Mouse (Mus musculus) spleen, postnatal 4 days (tissue): Measurements from ENCODE around the gene Dcun1d1.
A peak's percentile ranks its signal among the peaks of the same experiment; 100 is the strongest.

Experiments
- DNase-seq, 2 experiments: peaks; one replicate each; pipeline ENCODE4 v3.0.0; 2022; ENCODE audit warnings: low spot score in 2 of 2

The Dcun1d1 gene

DNA sequence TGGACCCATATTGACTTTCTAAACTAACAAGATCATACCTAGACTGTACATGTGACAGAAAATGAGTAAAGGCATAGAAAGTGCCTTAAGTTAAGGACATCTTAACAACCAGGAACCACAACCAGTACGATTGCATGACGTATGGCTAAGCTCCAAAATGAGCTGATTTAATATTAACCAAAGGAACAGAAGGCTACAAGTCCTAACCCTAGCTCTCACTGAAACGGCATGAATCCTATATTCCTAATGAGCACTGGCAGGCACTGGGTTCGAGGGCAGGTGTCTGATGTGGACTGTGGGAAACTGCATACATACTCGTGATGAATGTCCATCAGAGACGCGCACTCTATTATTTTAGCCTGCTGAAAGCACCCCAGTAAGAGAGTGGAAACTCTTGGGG, 5.9 kb downstream of the Dcun1d1 start:
- no peak for DNase-seq

DNA sequence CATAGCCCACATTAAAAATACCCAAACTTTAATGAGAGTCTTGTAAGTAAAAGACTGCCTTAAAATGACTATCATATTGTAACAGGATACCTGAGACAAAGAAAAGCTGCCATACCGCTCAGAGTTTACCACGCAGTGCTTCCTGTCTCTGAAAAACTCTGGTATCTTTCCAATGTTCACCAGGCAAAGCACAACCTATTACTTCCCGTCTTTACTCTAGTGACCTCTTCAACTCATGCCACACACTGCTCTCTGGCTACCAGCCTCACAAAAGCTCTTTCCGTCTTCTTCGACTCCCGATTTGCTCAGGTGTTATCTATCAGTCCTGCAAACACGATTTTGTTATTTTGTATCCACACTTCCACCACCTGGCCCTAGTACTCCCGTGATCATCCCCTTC, 7.4 kb downstream of the Dcun1d1 start:
- no peak for DNase-seq

DNA sequence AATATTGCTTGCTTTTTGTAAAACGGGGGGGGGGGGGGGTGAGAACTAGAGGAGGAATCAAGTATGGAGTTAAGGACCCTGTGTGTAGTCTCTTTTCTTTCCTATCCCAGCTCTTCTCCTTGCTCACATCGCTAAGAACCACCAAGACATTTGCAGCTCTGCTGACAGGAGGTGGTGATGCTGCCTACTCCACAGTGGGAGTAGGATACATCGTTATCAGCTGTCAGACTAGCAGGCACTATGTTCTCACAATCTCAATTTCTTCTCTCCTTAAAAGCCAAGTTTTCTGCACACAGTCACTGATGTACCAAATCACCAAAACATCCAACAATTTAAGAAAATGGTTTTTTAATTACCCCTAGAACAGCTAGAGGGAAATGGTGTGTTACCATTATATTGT, 7.8 kb downstream of the Dcun1d1 start:
- DNase-seq: no peak

GRCm38 (mm10) chr3:35925852-35926251, 11.4 kb downstream of the Dcun1d1 start:
- no peak for DNase-seq

DNA sequence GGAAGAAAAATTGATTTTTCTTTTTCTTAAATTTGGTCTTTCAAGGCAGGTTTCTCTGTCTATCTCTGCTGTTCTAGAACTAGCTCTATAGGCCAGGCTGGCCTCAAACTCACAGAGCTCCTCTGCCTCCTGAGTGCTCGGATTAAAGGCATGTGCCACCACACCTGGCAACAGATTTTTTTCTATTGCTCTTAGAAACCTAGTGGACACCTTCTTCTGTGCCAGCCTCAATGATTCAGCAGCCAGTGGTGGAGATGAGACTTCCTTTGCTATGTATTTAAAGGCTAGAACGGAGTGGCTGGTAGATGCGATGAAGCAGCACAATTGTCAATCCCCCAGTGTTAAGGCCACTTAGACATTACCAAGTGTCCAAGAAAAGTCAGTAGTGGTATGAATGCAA, 13.2 kb downstream of the Dcun1d1 start:
- peak; percentile 50 to 71 for DNase-seq

DNA sequence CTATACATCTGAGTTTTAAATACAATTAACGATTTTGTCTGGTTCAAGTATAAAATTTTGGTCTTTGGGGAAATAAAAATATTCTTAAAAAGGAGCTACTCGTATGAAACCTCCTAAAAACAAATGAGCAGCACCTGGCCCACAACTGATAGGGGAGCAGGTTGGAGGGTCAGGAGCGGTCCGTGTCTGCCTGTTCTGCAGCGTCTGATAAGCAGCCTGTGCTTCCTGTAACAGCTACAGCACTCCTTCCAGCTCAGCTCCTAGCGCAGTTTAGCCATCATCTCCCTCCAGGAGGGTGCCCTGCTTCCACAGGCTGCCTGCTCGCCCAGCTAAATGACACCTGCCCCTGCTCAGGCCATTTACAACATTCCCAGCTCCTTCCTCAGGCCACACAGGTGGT, 13.8 kb downstream of the Dcun1d1 start:
- DNase-seq: peak; percentile 75 to 83

DNA sequence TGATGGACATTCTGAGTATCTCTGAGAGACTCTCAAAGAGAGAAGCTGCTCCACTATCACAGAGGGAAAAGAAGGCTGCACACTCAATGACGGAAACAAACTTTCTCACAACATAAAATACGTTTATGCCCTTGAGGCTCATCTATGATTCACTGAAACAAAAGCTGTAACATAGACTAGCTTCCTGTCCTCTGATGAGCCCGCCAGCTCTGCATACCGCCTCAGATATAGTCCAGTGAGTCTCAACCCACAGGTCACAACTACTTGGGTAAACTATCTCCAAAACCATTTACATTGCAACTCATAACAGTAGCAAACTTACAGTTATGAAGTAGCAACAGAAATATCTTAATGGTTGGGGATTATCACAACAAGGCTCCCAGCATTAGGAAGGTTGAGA, 14.7 kb downstream of the Dcun1d1 start:
- no peak for DNase-seq

DNA sequence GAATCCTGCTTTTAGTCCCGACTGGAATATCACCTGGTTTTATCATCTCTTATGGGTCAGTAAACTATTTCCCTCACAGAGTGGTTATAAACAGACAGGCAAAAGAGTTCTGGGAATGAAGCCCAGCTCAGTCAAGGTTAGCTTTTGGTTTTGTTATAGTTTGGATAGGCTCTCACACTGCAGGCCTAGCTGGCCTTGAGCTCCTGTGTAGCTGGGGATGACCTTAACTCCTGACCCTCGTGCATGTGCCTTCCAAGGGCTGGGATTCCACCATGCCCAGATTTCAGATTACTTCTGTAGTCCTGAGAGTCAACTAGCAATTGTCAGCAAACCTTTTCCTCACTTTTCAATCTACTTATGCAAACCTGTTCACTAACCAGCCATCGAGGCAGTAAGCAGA, 19.0 kb downstream of the Dcun1d1 start:
- DNase-seq: no peak

GRCm38 (mm10) chr3:35908982-35909680, 28.1 kb downstream of the Dcun1d1 start:
- no peak for DNase-seq

GRCm38 (mm10) chr3:35900555-35901204, 36.6 kb downstream of the Dcun1d1 start:
- DNase-seq: no peak

DNA sequence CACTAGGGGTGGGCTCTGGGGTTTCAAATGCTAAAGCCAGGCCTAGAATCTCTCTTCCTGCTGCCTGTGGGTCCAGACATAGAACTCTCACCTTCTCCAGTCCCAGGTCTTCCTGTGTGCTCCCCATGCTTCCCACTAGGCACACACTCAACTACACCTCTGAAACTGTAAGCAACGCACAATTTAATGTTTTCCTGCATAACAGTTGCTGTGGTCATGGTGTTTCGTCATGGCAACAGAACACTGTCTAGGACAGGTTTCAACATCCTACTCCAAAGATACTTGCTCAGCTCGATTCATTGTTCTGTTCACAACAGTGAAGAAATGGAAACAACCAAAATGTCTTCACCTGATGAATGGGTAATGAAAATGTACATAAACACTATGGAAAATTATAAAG, 38.1 kb downstream of the Dcun1d1 start:
- DNase-seq: no peak

DNA sequence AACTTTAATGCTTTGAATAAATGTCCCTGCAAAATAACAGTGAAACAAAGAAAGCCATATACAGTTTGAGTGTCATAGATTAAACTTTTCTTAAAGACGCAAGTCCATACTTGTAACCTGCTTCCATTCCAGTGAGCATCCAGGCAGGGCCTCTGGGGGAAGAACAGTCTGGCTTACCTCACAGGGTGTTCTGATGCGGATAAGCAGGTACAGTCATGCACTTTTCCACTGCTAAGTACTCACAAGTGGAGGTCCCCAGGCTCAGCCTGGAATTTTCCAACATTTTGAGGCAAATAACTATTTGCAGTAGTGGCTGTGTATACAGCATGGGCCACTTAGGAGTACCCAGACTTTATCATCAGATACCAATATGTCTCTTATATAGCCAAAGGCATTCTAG, 39.3 kb downstream of the Dcun1d1 start:
- DNase-seq: no peak

DNA sequence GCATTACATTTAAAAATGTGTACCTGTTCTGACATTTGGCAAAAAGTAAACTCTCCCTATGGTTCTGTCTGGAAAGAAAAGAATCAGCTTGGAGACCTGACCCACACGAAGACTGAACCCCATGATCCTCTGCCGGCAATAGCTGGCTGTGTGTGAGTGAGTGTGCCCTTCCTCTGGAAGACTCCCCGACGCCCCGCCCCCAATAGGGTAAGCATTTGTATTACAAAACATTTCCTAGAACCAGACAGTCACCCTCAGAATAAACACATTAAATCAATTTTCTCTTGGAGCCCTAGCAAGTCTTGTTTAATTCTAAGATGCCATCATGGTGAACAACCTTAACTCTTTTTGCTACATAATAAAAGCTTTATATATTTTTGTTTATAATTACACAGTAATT, 44.1 kb downstream of the Dcun1d1 start:
- no peak for DNase-seq

GRCm38 (mm10) chr3:35891123-35891522, 46.1 kb downstream of the Dcun1d1 start:
- DNase-seq: no peak

DNA sequence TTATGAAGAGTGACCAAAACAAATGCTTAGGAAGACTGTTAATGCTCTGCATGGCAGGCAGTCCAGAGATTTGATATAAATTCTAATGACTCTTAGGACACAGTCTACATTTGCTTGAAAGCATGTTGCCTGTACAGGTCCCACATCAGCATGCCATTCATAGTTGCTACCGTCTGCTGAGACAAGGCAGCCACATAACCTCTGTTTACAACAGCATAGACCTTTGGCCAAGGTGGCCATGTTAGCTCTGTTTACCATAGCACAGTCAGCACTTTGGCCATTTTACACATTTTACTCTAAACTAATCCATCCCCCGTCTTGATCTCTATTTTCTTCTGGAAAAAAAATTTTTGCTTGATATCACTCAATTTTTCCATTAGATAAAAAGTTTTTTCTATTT, 47.7 kb downstream of the Dcun1d1 start:
- no peak for DNase-seq

GRCm38 (mm10) chr3:35883267-35883666, 54.0 kb downstream of the Dcun1d1 start:
- no peak for DNase-seq

- DNase-seq: no peak
These were observed 87.9 kb downstream of the Dcun1d1 start for GRCm38 (mm10) chr3:35849326-35849725.
